Mouse (Mus musculus): ENCODE results near the gene Olfr191.
"Not testable (repeated sequence)": the region's sequence is repeated elsewhere in the genome, so short reads cannot be mapped to it uniquely, and the experiment has no call there.

Gene Olfr191

DNA sequence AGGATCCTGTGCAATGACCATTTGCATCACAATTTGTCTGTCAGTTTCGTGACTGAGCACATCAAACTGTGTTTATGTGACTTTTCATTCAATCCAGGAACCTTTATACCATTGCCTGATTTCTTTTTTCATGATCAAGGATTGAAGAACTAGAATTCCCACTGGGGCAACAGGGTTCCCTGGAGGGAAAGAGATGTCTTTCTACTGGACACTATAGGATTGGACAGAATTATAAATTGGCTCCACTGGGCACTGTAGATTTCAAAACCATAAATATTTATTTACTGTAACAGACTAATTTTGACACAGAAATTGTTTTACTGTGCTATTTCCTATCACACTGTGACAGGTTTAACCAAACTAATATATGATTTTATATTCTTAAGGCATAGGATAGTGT, at the start of gene Olfr191:
TSS of gene Olfr191 (minus strand) at position 101 of the 400 bp plus-strand sequence.
- DNase-seq, result not testable (repeated sequence)

DNA sequence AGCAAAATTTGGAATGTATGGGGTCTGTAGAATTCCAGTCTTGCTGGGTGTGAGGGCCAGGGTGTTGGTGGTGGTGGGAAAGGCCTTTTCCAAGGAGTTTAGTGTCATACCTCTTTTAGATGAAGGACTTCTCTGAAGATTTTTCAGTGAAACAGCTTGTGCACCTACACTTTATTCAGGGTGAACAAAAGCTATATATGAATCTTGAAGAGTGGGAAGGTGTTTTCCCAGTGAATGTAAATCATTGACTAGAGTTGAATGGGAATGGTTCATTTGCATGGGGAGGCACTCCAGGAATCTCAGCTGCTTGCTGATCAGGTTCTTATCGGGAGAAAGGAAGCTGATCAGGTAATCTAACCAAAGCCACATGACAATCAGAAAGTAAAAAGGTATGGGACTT, 41.1 kb upstream of the Olfr191 start:
- no peak for DNase-seq

DNA sequence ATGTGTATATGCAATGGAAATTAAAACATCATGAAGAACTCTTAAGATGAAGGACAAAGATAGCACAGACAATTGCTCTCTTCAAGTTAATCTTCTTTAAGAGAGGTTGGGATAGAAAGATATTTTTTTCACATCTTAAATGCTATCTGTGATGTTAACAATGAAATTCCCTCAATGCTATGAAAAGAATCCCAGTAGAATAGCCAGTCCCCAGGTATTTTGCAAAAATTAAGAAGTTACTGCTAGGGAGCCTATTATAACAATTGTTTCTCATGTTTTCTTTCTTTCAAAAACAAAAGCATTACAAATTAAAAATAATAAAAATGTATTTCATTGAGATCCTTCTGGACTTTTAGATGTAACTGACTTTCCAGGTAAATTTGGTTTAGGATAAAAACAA, 31.3 kb upstream of the Olfr191 start, which contains the start of gene Olfr194:
TSS of gene Olfr194 (minus strand) at position 101 of the 400 bp plus-strand sequence.
- DNase-seq, result no peak

DNA sequence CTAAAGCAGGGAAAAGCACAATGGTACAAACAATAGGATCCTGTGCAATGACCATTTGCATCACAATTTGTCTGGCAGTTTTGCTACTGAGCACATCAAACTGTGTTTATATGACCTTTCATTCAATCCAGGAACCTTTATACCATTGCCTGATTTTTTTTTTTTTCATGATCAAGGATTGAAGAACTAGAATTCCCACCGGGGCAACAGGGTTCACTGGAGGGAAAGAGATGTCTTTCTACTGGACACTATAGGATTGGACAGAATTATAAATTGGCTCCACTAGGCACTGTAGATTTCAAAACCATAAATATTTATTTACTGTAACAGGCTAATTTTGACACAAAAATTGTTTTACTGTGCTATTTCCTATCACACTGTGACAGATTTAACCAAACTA, 22.2 kb upstream of the Olfr191 start, which contains the start of gene Olfr193:
TSS of gene Olfr193 (minus strand) at position 101 of the 400 bp plus-strand sequence.
- DNase-seq, result no peak

DNA sequence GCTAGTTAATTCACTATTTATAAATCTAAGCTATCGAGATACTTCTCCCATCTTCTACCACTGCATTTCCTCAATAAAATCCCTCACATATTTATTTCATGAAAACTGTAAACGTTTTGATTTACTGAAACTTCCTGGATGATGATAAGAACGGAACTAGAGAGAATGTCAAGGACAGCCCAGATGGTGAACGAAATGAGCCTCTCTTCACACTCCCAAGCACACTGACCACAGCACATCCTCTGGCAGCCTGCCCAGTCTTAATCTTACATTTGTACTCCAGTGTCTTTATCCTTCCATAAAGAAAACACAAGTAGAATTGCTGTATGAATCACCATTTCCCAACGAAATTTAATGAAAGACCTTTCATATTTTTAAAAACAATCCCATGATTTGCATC, 18.9 kb upstream of the Olfr191 start:
- not testable (repeated sequence) for DNase-seq

DNA sequence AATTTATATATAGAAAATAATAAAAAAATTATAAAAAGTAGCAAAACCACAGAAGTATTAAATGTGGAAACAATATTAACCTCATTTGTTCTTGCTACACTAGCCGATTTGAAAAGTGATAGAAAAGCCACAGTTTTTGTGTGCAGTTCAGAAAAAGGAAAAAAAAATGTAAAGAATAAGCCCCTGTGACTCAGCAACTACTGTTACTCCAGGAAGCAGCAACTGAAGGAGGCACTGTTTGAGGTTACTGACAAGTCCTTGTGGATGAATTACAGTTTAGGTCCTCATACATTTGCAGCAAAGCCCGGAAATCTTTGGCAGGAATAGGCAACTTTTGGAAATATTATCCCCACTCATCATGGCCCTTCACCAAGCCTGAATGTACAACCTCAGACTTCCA, 15.7 kb upstream of the Olfr191 start:
- no peak for DNase-seq

DNA sequence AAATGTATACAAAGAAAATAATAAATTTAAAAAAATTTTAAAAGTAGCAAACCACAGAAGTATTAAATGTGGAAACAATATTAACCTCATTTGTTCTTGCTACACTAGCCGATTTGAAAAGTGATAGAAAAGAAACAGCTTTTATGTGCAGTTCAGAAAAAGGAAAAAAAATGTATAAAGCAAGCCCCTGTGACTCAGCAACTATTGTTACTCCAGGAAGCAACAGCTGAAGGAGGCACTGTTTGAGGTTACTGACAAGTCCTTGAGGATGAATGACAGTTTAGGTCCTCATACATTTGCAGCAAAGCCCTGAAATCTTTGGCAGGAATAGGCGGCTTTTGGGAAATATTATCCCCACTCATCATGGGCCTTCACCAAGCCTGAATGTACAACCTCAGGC, 8.5 kb downstream of the Olfr191 start:
- not testable (repeated sequence) for DNase-seq

DNA sequence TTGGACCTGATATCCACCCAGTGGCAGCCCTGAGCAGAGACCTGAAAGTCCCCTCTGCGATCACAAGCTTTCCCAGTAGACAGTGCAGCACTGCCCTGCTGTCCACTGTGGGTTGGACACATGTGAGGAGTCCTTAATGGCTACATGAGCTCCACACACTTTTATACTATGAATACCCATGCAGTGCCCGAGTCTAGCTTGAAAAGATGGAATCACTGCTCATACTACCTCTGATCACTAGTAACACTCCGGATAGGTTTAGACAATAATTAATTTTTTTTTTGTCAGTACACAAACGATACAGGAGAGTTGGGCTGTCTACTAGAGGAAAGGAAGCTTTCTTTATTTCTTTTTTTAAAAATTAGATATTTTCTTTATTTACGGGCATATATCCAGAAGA, 11.7 kb downstream of the Olfr191 start, which contains the start of gene Olfr190:
TSS of gene Olfr190 (minus strand) at position 101 of the 400 bp plus-strand sequence.
- DNase-seq, result no peak

DNA sequence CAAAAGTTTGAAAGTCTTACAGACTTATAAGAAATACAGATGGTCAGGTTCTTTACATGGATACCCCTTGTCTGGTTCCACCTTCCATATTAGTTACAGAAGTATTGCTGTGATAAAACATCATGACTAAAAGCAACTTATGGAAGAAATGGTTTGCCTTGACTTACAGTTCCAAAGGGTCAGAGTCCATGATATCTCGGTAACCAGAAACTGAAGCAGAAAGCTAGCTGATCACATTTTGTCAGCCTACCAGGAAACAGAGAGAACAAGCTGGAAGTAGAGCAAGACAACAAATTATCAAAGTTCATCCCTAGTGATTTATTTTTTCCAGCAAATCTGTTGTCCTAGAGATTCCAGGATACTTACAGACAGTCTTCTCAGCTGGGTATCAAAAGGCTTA, 16.1 kb downstream of the Olfr191 start:
- no peak for DNase-seq

DNA sequence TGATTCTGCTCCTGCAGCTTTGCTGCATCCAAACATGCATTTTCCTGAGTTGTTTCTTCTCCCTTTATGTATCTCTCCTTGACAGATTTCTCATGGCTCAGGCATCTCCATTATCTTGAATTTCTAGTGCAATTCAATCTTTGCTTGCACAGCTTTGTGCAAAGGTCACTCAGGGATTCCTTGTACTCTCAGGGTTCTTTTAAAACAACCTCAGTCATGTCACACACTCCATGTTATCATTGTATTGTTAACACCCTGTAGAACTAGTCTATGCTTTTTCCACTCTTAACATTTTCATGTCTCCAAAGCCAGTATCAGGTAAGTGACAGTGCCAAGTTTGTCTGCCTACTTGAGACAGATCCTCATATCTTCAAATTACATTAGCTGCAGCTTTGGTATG, 17.9 kb downstream of the Olfr191 start:
- no peak for DNase-seq

DNA sequence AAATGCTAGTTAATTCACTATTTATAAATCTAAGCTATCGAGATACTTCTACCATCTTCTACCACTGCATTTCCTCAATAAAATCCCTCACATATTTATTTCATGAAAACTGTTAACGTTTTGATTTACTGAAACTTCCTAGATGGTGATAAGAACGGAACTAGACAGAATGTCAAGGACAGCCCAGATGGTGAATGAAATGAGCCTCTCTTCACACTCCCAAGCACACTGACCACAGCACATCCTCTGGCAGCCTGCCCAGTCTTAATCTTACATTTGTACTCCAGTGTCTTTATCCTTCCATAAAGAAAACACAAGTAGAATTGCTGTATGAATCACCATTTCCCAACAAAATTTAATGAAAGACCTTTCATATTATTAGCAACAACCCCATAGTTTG, 27.2 kb downstream of the Olfr191 start:
- DNase-seq, result not testable (repeated sequence)

DNA sequence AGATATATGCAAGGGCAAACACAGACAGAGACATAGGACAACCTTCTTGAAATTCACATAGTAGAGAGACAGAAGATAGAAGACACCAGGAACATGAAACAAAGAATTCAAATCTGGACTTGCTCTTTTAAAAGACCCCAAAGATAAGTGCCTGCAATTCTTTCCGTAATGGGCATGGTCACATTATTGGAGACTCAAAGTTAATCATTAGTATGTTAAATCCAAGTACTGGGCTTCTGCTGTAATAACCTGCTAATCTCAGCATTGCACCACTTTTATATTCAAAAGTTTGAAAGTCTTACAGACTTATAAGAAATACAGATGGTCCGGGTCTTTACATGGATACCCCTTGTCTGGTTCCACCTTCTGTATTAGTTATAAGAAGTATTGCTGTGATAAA, 40.3 kb downstream of the Olfr191 start:
- DNase-seq, result not testable (repeated sequence)

DNA sequence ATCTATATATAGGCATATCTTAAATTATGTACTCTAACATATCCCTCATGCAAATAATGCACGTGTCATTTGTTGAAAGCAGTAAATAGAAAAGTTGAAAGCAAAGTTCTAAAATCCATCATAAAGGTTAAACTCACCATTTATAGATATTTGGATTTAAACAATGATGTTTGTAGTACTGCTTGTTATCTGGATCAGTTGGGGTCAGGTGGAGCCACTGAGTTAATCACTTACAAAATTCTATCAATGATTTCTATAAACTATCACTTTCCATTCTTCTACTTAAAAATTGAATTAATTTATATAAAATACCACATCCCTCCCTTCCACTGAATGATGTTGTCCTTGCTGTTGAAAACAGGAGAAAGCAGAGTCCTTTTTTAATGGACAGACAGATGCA, 40.8 kb downstream of the Olfr191 start:
- DNase-seq, result no peak

DNA sequence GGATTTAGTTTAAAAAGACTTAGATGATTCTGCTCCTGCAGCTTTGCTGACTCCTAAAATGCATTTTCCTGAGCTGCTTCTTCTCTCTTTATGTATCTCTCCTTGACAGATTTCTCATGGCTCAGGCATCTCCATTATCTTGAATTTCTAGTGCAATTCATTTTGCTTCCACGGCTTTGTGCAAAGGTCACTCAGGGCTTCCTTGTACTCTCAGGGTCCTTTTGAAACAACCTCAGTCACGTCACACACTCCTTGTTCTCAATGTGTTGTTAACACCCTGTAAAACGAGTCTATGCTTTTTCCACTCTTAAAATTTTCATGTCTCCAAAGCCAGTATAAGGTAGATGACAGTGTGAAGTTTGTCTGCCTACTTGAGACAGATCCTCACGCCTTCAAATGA, 42.0 kb downstream of the Olfr191 start:
- no peak for DNase-seq

DNA sequence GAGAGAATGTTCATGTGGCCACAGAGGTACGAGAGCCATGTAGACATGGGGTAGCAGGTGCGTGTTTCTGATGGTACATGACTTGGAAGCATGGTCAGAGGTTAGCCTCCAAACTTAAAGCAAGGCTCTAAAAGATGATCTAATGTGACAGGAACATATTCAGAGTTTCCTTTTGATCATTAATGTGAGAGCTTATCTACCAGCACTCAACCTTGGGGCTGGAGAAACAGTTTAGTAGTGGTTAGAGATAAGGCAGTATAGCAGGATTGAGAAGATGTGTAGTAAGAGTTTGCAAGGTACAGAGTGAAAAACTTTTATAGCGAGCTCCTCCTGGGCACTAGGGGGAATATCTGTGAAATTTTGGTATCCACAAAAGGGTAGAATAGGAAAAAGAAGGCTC, 43.8 kb downstream of the Olfr191 start:
- DNase-seq, result no peak

DNA sequence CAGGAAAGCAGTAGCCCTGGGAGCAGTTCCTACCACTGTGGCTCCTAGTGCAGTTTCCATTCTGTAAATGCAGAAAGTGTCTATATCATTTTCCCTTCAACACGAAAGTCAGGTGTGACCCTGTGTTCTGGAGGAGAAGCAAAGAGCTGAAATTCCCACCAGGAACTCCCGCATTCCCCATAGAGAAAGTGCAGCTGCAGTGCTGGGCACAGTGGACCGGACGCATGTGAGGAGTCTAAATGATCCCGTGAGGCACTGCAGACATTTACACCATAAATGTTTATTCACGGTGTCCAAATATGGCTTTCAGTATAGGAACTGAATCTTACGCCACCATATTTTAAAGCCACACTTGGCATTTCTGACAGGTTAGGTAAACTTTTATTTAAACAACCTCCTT, 49.9 kb downstream of the Olfr191 start, which contains the start of gene Olfr187:
TSS of gene Olfr187 (minus strand) at position 58 of the 400 bp plus-strand sequence.
- DNase-seq, result no peak

All from cerebellum, postnatal 14 days (tissue).